Comparison of ENCODE assay signal across 9 mouse cellular contexts in genomic region chr7:75609456-75610262, GRCm38 (mm10).
DNase-seq lines count a peak whose midpoint lies in the region; ATAC-seq and TF ChIP-seq lines count a peak whose summit lies in the region.
"Had no signal": no experiment of that assay in that cellular context is flagged by ENCODE, and none has a peak within 500 bp of the region (broad histone marks: within the 10 kb centered on the region; RNA-seq: fewer than 3 reads in every experiment).

No protein-coding gene starts in this region.

- H3K27me3 ChIP-seq in forebrain, postnatal 0 days (ENCODE audit: insufficient read depth, low read length) = no peaks in the 10 kb centered on the region
- H3K27me3 ChIP-seq in forebrain, embryonic 12.5 days = no peaks in the 10 kb centered on the region
- H3K27me3 ChIP-seq in embryonic facial prominence, embryonic 15.5 days = no peaks in the 10 kb centered on the region
- H3K27me3 ChIP-seq in intestine, postnatal 0 days (replicated peaks; ENCODE audit: control insufficient read depth, insufficient read depth, low read length) = no peaks in the 10 kb centered on the region
- no peaks in the 10 kb centered on the region for H3K27me3 ChIP-seq in lung, embryonic 16.5 days (ENCODE audit: control insufficient read depth, insufficient read depth, low read depth, low read length)
- H3K27me3 ChIP-seq: hindbrain, embryonic 15.5 days had no signal

- DNase-seq in forebrain, postnatal 0 days = no peak
- peak; percentile 54 to 55 for DNase-seq in thymus, postnatal 10 days (ENCODE audit: low spot score in 2 of 2)
- no peak for DNase-seq in cerebellum, adult 9-11 months
- no peak for DNase-seq in cerebellum, adult 9-10 months

- H3K4me2 ChIP-seq in forebrain, postnatal 0 days (ENCODE audit: low read depth) = no peak overlapping the region
- H3K4me2 ChIP-seq in forebrain, embryonic 12.5 days = no peak overlapping the region
- H3K4me2 ChIP-seq in embryonic facial prominence, embryonic 15.5 days (replicated peaks) = no peak overlapping the region
- H3K4me2 ChIP-seq in intestine, postnatal 0 days (replicated peaks; ENCODE audit: low read depth) = peak overlapping the region; percentile 39
- H3K4me2 ChIP-seq in lung, embryonic 16.5 days (ENCODE audit: low read depth, low read length) = no peak overlapping the region
- H3K4me2 ChIP-seq: hindbrain, embryonic 15.5 days had no signal

- WGBS in forebrain, postnatal 0 days = 87% methylated on average over 14 of the region's 14 CpGs
- 88% methylated on average over 14 of the region's 14 CpGs for WGBS in forebrain, embryonic 12.5 days
- 88% methylated on average over 14 of the region's 14 CpGs for WGBS in embryonic facial prominence, embryonic 15.5 days
- WGBS in intestine, postnatal 0 days = 65% methylated on average over 14 of the region's 14 CpGs
- 87% methylated on average over 14 of the region's 14 CpGs for WGBS in lung, embryonic 16.5 days

- peak; percentile 34; the same call in 1 of the 2 replicates for TF ChIP-seq CTCF in forebrain, postnatal 0 days (IDR thresholded peaks at IDR 0.05; ENCODE audit: low read depth)
- peak; percentile 75 for TF ChIP-seq CTCF in intestine, postnatal 0 days (IDR thresholded peaks at IDR 0.05; ENCODE audit: low read depth)

- no peaks in the 10 kb centered on the region for H3K36me3 ChIP-seq in forebrain, postnatal 0 days (ENCODE audit: insufficient read depth)
- peaks cover 27% of the 10 kb centered on the region for H3K36me3 ChIP-seq in forebrain, embryonic 12.5 days (replicated peaks)
- peaks cover 23% of the 10 kb centered on the region for H3K36me3 ChIP-seq in embryonic facial prominence, embryonic 15.5 days
- peaks cover 24% of the 10 kb centered on the region for H3K36me3 ChIP-seq in intestine, postnatal 0 days (ENCODE audit: control insufficient read depth, insufficient read depth)
- H3K36me3 ChIP-seq in lung, embryonic 16.5 days (ENCODE audit: control insufficient read depth, insufficient read depth, low read length) = peaks cover 22% of the 10 kb centered on the region
- H3K36me3 ChIP-seq: hindbrain, embryonic 15.5 days had no signal

- no peak overlapping the region for H3K27ac ChIP-seq in forebrain, postnatal 0 days (ENCODE audit: low read depth, low read length)
- H3K27ac ChIP-seq in forebrain, embryonic 12.5 days = no peak overlapping the region
- peak overlapping the region; percentile 29 for H3K27ac ChIP-seq in embryonic facial prominence, embryonic 15.5 days (replicated peaks)
- H3K27ac ChIP-seq in intestine, postnatal 0 days (ENCODE audit: low read depth, low read length) = peak overlapping the region; percentile 63
- peak overlapping the region; percentile 12; the same call in 1 of the 2 replicates for H3K27ac ChIP-seq in lung, embryonic 16.5 days (ENCODE audit: low read length)
- H3K27ac ChIP-seq: hindbrain, embryonic 15.5 days had no signal

- no peak for ATAC-seq in forebrain, postnatal 0 days
- no peak for ATAC-seq in forebrain, embryonic 12.5 days (ENCODE audit: low FRiP score)
- ATAC-seq in embryonic facial prominence, embryonic 15.5 days (ENCODE audit: insufficient number of reproducible peaks, low FRiP score, low TSS enrichment, low read depth) = 0 out of 2 replicates have a peak, but pooled peaks have one; percentile 34
- peak; percentile 70 for ATAC-seq in intestine, postnatal 0 days
- ATAC-seq in lung, embryonic 16.5 days (ENCODE audit: low read depth) = no peak

- no peak overlapping the region for H3K4me3 ChIP-seq in forebrain, postnatal 0 days (ENCODE audit: low read depth, low read length)
- no peak overlapping the region for H3K4me3 ChIP-seq in forebrain, embryonic 12.5 days (replicated peaks)
- no peak overlapping the region for H3K4me3 ChIP-seq in embryonic facial prominence, embryonic 15.5 days (replicated peaks)
- no peak overlapping the region for H3K4me3 ChIP-seq in intestine, postnatal 0 days (ENCODE audit: low read depth, low read length)
- no peak overlapping the region for H3K4me3 ChIP-seq in lung, embryonic 16.5 days (ENCODE audit: low read length)
- H3K4me3 ChIP-seq: hindbrain, embryonic 15.5 days had no signal

- H3K9me3 ChIP-seq in forebrain, postnatal 0 days (ENCODE audit: low read length) = no peaks in the 10 kb centered on the region
- H3K9me3 ChIP-seq in forebrain, embryonic 12.5 days = no peaks in the 10 kb centered on the region
- H3K9me3 ChIP-seq in embryonic facial prominence, embryonic 15.5 days (replicated peaks) = no peaks in the 10 kb centered on the region
- no peaks in the 10 kb centered on the region for H3K9me3 ChIP-seq in intestine, postnatal 0 days (ENCODE audit: control insufficient read depth)
- H3K9me3 ChIP-seq in lung, embryonic 16.5 days (ENCODE audit: control insufficient read depth, low read length) = no peaks in the 10 kb centered on the region
- H3K9me3 ChIP-seq: hindbrain, embryonic 15.5 days had no signal

- H3K9ac ChIP-seq in forebrain, postnatal 0 days = no peak overlapping the region
- no peak overlapping the region for H3K9ac ChIP-seq in forebrain, embryonic 12.5 days
- no peak overlapping the region for H3K9ac ChIP-seq in embryonic facial prominence, embryonic 15.5 days
- no peak overlapping the region for H3K9ac ChIP-seq in intestine, postnatal 0 days (ENCODE audit: low read depth, low read length)
- no peak overlapping the region for H3K9ac ChIP-seq in lung, embryonic 16.5 days (ENCODE audit: low read length)
- H3K9ac ChIP-seq: hindbrain, embryonic 15.5 days had no signal

- H3K4me1 ChIP-seq in forebrain, postnatal 0 days (ENCODE audit: insufficient read depth) = no peaks in the 10 kb centered on the region
- no peaks in the 10 kb centered on the region for H3K4me1 ChIP-seq in forebrain, embryonic 12.5 days
- H3K4me1 ChIP-seq in embryonic facial prominence, embryonic 15.5 days = 0 out of 2 replicates have a peak, but pooled peaks cover 12% of the 10 kb centered on the region
- peaks cover 3% of the 10 kb centered on the region; the same call in 1 of the 2 replicates for H3K4me1 ChIP-seq in intestine, postnatal 0 days (replicated peaks; ENCODE audit: control insufficient read depth, insufficient read depth, low read length)
- peaks cover 24% of the 10 kb centered on the region for H3K4me1 ChIP-seq in lung, embryonic 16.5 days (replicated peaks; ENCODE audit: control insufficient read depth, insufficient read depth, low read length)
- H3K4me1 ChIP-seq: hindbrain, embryonic 15.5 days had no signal

Comparison
In these comparisons a context has a peak if more than half of its experiments do, and no peak if none do; other contexts are left out.
1. ATAC-seq: peak in embryonic facial prominence, embryonic 15.5 days (single experiment) and intestine, postnatal 0 days (single experiment); none in forebrain, postnatal 0 days (single experiment), forebrain, embryonic 12.5 days (single experiment) and lung, embryonic 16.5 days (single experiment).
2. DNase-seq: peak in thymus, postnatal 10 days (2 of 2); none in forebrain, postnatal 0 days (single experiment), cerebellum, adult 9-11 months (single experiment) and cerebellum, adult 9-10 months (single experiment).
3. H3K27ac ChIP-seq: peak in embryonic facial prominence, embryonic 15.5 days (single experiment), intestine, postnatal 0 days (single experiment) and lung, embryonic 16.5 days (single experiment); none in forebrain, postnatal 0 days (single experiment) and forebrain, embryonic 12.5 days (single experiment).